Mouse (Mus musculus): Measurements from ENCODE around the gene Olfr132. TPM values are rescaled to one million over a fixed set of nuclear protein-coding genes. Genes with fewer than 3 reads are reported as not detected.
"Not testable (repeated sequence)": the region's sequence is repeated elsewhere in the genome, so short reads cannot be mapped to it uniquely, and the experiment has no call there.

The Olfr132 gene
- not detected in 2 replicates for polyA plus RNA-seq (2015; fragmentation: Nextera tagmentation; extraction: Ambion mirVana)

DNA sequence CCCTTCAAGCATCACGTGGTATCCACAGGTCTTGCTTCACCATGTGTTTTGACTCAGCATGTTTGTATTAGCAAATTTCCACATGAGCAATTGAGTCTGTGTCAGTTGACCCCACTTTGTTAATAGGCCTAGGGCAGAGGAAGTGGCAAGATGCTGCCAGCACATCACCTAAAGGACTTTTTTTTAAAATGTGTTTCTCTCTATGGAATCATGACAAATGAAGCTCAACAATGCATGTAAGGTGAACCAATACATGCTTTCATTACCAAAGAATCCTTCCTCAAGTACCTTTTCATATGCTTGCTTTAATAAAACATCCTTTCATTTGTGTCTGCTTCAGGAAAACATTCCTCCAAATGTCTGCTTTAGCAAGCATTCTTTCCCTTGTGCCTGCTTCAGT, at the start of gene Olfr132:
Olfr132 (minus strand) TSS at position 101 of the 400 bp plus-strand sequence.
- Histone ChIP-seq H3K27me3 (replicated peaks; ENCODE audit: control insufficient read depth, insufficient read depth, low read length) (no peaks in the 10 kb centered on the region), H3K36me3 (ENCODE audit: control insufficient read depth, insufficient read depth, low read length) (no peaks in the 10 kb centered on the region), H3K27ac (ENCODE audit: low read depth, low read length) (no peak within 1 kb of the TSS), H3K9ac (ENCODE audit: low read depth, low read length) (no peak within 1 kb of the TSS), H3K4me3 (ENCODE audit: low read length) (no peak within 1 kb of the TSS), H3K4me2 (ENCODE audit: low read length) (no peak within 1 kb of the TSS), H3K9me3 (ENCODE audit: control insufficient read depth, low read length) (no peaks in the 10 kb centered on the region), H3K4me1 (ENCODE audit: control insufficient read depth, insufficient read depth, low read depth, low read length) (no peaks in the 10 kb centered on the region)
- 76% methylated on average over 1 of the region's 1 CpGs for WGBS
- no peak for ATAC-seq

DNA sequence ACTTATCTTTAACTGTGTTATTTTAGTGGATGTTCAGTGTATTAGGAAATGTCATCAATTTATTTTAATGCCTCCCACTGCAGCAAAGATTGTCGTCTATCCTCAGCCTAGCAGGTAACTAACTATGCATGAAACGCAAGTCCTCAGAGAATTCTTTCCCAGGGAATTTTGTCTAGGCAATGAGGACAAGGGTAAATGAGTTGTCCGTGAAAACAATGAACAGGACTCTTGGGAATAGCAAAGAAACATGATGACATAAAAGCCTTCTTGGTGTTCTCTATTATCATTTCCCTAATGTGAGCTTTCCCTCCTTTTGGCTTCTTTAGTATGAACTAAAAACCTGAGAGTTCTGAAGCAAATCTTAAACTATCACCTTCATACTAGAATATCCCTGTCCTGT, 36.8 kb upstream of the Olfr132 start, which contains the start of gene Olfr134:
Olfr134 (plus strand) TSS at position 301 of the 400 bp plus-strand sequence.
- no peaks in the 10 kb centered on the region for H3K27me3 ChIP-seq (replicated peaks; ENCODE audit: control insufficient read depth, insufficient read depth, low read length)
- H3K9me3 ChIP-seq (ENCODE audit: control insufficient read depth, low read length): no peaks in the 10 kb centered on the region
- no peaks in the 10 kb centered on the region for H3K4me1 ChIP-seq (ENCODE audit: control insufficient read depth, insufficient read depth, low read depth, low read length)
- no peak within 1 kb of the TSS for H3K4me2 ChIP-seq (ENCODE audit: low read length)
- ATAC-seq: no peak
- WGBS: 58% methylated on average over 3 of the region's 3 CpGs
- H3K9ac ChIP-seq (ENCODE audit: low read depth, low read length): no peak within 1 kb of the TSS
- H3K4me3 ChIP-seq (ENCODE audit: low read length): no peak within 1 kb of the TSS
- H3K36me3 ChIP-seq (ENCODE audit: control insufficient read depth, insufficient read depth, low read length): no peaks in the 10 kb centered on the region
- H3K27ac ChIP-seq (ENCODE audit: low read depth, low read length): no peak within 1 kb of the TSS

DNA sequence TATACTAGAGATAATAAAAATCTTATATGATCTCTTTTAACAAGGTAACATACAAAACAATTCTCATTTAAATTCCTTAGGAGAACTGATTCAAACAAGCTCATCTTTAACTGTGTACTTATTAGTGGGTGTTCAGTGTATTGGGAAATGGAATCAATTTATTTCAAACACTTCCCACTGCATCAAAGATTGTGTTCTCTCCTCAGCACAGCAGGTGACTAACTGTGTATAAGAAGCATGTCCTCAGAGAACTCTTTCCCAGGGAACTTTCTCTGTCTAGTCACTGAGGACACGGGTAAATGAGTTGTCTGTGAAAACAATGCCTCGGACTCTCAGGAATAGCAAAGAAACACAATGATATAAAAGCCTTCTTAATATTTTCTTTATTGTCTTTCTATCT, 10.7 kb upstream of the Olfr132 start, which contains the start of gene Olfr133:
Olfr133 (plus strand) TSS at position 301 of the 400 bp plus-strand sequence.
- Histone ChIP-seq H3K9ac (ENCODE audit: low read depth, low read length) (no peak within 1 kb of the TSS), H3K27me3 (replicated peaks; ENCODE audit: control insufficient read depth, insufficient read depth, low read length) (no peaks in the 10 kb centered on the region), H3K9me3 (ENCODE audit: control insufficient read depth, low read length) (no peaks in the 10 kb centered on the region), H3K4me2 (ENCODE audit: low read length) (no peak within 1 kb of the TSS), H3K4me1 (ENCODE audit: control insufficient read depth, insufficient read depth, low read depth, low read length) (no peaks in the 10 kb centered on the region), H3K36me3 (ENCODE audit: control insufficient read depth, insufficient read depth, low read length) (no peaks in the 10 kb centered on the region), H3K4me3 (ENCODE audit: low read length) (no peak within 1 kb of the TSS), H3K27ac (ENCODE audit: low read depth, low read length) (no peak within 1 kb of the TSS)
- ATAC-seq: no peak
- WGBS: 43% methylated on average over 2 of the region's 2 CpGs

DNA sequence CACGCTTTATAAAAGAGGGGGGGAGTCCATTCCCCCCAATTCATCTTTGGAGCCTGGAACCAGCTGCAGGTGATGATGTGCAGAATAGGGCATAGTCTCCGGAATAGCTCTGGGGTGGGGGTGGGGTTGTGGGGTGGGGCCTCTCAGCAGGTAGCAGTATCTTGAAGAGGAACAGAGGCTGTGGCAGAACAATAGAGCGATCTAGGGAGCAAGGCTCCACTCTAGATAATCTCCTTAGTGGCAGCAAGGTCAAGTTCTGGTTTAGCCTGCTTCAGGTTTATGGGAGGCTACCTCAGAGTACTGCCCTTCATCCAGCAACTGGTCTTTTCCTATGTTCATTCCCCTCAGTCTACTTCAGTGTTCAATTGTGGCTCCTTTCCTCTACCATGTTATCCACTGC, 9.0 kb downstream of the Olfr132 start:
- not testable (repeated sequence) for H3K27ac ChIP-seq (ENCODE audit: low read depth, low read length); H3K9me3 ChIP-seq (ENCODE audit: control insufficient read depth, low read length); H3K4me2 ChIP-seq (ENCODE audit: low read length); H3K27me3 ChIP-seq (replicated peaks; ENCODE audit: control insufficient read depth, insufficient read depth, low read length); H3K9ac ChIP-seq (ENCODE audit: low read depth, low read length); H3K4me3 ChIP-seq (ENCODE audit: low read length); H3K4me1 ChIP-seq (ENCODE audit: control insufficient read depth, insufficient read depth, low read depth, low read length); H3K36me3 ChIP-seq (ENCODE audit: control insufficient read depth, insufficient read depth, low read length); ATAC-seq
- WGBS: 72% methylated on average over 3 of the region's 3 CpGs

DNA sequence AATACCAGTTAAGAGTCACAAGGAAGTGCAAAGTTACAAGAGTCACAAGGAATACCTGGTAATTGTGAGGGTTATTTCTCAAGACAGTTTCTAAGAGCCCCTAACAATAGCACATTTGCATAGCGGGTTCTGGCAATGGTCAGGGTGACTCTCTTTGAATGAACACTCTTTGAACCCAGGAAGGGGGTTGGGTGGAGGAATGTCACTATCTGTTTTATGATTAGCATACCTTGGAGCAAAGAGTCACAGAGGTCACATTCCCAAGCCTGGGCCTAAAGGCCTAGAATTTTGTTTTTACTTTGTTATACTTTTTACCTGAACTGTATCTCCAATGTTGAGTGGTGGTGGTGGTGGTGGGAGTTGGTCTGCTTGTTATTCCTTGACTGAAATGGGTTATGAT, 10.1 kb downstream of the Olfr132 start:
- not testable (repeated sequence) for H3K9me3 ChIP-seq (ENCODE audit: control insufficient read depth, low read length); H3K27me3 ChIP-seq (replicated peaks; ENCODE audit: control insufficient read depth, insufficient read depth, low read length); H3K4me1 ChIP-seq (ENCODE audit: control insufficient read depth, insufficient read depth, low read depth, low read length); H3K9ac ChIP-seq (ENCODE audit: low read depth, low read length); H3K36me3 ChIP-seq (ENCODE audit: control insufficient read depth, insufficient read depth, low read length); H3K27ac ChIP-seq (ENCODE audit: low read depth, low read length); H3K4me2 ChIP-seq (ENCODE audit: low read length); H3K4me3 ChIP-seq (ENCODE audit: low read length); ATAC-seq
- WGBS: 60% methylated on average over 1 of the region's 1 CpGs

DNA sequence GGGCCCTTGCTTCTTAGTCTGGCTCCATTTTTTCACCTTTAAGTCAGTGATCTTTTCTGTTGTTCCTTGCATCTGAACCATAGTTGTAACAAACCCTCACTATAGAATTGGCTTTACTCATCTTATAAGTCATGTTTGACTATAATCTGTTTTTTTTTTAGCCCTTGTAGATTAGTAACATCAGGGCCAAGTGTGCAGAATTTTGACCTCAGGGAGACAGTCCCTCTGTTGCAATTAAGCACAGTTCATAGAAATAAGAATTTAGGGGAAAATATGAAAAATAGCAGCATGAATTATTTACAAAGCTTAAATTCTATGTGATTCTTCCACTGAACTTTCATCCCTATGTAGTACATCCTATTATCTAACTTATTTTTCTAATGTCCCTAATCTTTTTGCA, 45.7 kb downstream of the Olfr132 start, which contains the start of gene Olfr131:
Olfr131 (minus strand) TSS at position 101 of the 400 bp plus-strand sequence.
- Histone ChIP-seq H3K9me3 (ENCODE audit: control insufficient read depth, low read length) (no peaks in the 10 kb centered on the region), H3K27me3 (replicated peaks; ENCODE audit: control insufficient read depth, insufficient read depth, low read length) (no peaks in the 10 kb centered on the region), H3K36me3 (ENCODE audit: control insufficient read depth, insufficient read depth, low read length) (no peaks in the 10 kb centered on the region), H3K4me1 (ENCODE audit: control insufficient read depth, insufficient read depth, low read depth, low read length) (no peaks in the 10 kb centered on the region), H3K9ac (ENCODE audit: low read depth, low read length) (no peak within 1 kb of the TSS), H3K4me2 (ENCODE audit: low read length) (no peak within 1 kb of the TSS), H3K4me3 (ENCODE audit: low read length) (no peak within 1 kb of the TSS), H3K27ac (ENCODE audit: low read depth, low read length) (no peak within 1 kb of the TSS)
- ATAC-seq: no peak

DNA sequence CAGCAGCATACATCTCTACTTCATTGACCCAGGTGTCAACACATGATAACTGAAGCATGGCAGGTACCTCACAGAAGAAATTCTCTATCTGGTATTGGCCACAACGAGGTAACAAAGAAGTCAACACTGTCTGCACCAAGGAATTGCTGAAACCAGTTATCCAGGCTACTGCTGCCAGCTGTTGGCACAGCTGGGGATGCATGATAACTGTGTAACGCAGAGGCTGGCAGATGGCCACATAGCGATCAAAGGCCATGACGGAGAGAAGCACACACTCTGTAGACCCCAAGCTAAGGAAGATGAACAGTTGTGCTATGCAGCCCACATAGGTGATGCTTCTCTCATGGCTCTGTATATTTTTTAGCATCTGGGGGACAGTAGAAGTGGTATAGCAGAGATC, 52.0 kb downstream of the Olfr132 start:
- Histone ChIP-seq H3K4me3 (ENCODE audit: low read length) (no peak overlapping the region), H3K36me3 (ENCODE audit: control insufficient read depth, insufficient read depth, low read length) (no peaks in the 10 kb centered on the region), H3K9me3 (ENCODE audit: control insufficient read depth, low read length) (peaks cover 4% of the 10 kb centered on the region; the same call in 1 of the 2 replicates), H3K27ac (ENCODE audit: low read depth, low read length) (no peak overlapping the region), H3K4me1 (ENCODE audit: control insufficient read depth, insufficient read depth, low read depth, low read length) (no peaks in the 10 kb centered on the region), H3K4me2 (ENCODE audit: low read length) (no peak overlapping the region), H3K27me3 (replicated peaks; ENCODE audit: control insufficient read depth, insufficient read depth, low read length) (no peaks in the 10 kb centered on the region), H3K9ac (ENCODE audit: low read depth, low read length) (no peak overlapping the region)
- WGBS: 91% methylated on average over 4 of the region's 4 CpGs
- no peak for ATAC-seq

Other genes with a start within 250 kb of the Olfr132 start
- not detected in 2 replicates for gene Olfr127, start 234.1 kb downstream of the Olfr132 start, polyA plus RNA-seq (2015; fragmentation: Nextera tagmentation; extraction: Ambion mirVana)
- gene Olfr128, start 214.0 kb downstream of the Olfr132 start, polyA plus RNA-seq (2015; fragmentation: Nextera tagmentation; extraction: Ambion mirVana): not detected in 2 replicates
- not detected in 2 replicates for gene Olfr761, start 181.4 kb downstream of the Olfr132 start, polyA plus RNA-seq (2015; fragmentation: Nextera tagmentation; extraction: Ambion mirVana)
- not detected in 2 replicates for gene Olfr129, start 74.4 kb downstream of the Olfr132 start, polyA plus RNA-seq (2015; fragmentation: Nextera tagmentation; extraction: Ambion mirVana)
- not detected in 2 replicates for gene Olfr130, start 70.6 kb downstream of the Olfr132 start, polyA plus RNA-seq (2015; fragmentation: Nextera tagmentation; extraction: Ambion mirVana)
- not detected in 2 replicates for gene Olfr131, start 45.8 kb downstream of the Olfr132 start, polyA plus RNA-seq (2015; fragmentation: Nextera tagmentation; extraction: Ambion mirVana)
- gene Olfr133, start 10.8 kb upstream of the Olfr132 start, polyA plus RNA-seq (2015; fragmentation: Nextera tagmentation; extraction: Ambion mirVana): not detected in 2 replicates
- gene Olfr134, start 36.9 kb upstream of the Olfr132 start, polyA plus RNA-seq (2015; fragmentation: Nextera tagmentation; extraction: Ambion mirVana): not detected in 2 replicates
- not detected in 2 replicates for gene Olfr135, start 69.8 kb upstream of the Olfr132 start, polyA plus RNA-seq (2015; fragmentation: Nextera tagmentation; extraction: Ambion mirVana)
- not detected in 2 replicates for gene Olfr138, start 126.5 kb upstream of the Olfr132 start, polyA plus RNA-seq (2015; fragmentation: Nextera tagmentation; extraction: Ambion mirVana)
- not detected in 2 replicates for gene Olfr137, start 173.0 kb upstream of the Olfr132 start, polyA plus RNA-seq (2015; fragmentation: Nextera tagmentation; extraction: Ambion mirVana)
- gene Olfr136, start 195.3 kb upstream of the Olfr132 start, polyA plus RNA-seq (2015; fragmentation: Nextera tagmentation; extraction: Ambion mirVana): not detected in 2 replicates

Data from hindbrain, embryonic 16.5 days (tissue).